Mouse (Mus musculus) midbrain, postnatal 0 days (tissue): ENCODE measurements around the gene Lmntd1. TPM values are rescaled to one million over a fixed set of nuclear protein-coding genes. Genes with fewer than 3 reads are reported as not detected.
A peak's percentile ranks its signal among the peaks of the same experiment; 100 is the strongest.

Experiments
- ATAC-seq: fragments of 200-750 bp; cut with Nextera tagmentation; 2 replicates; pipeline ENCODE4 v1.8.0; 2017; ENCODE audit warnings: moderate number of reproducible peaks, mild to moderate bottlenecking, moderate TSS enrichment, moderate library complexity; ENCODE audit not compliant: low FRiP score
- DNase-seq: peaks from one replicate; pipeline ENCODE4 v3.0.0-alpha.2; 2015; ENCODE audit warnings: low spot score
- H3K27ac ChIP-seq: fragments of 300-500 bp; sonication (generic); 2 replicates; pipeline ENCODE4 v1.5.1; 2014; ENCODE audit warnings: low read depth, mild to moderate bottlenecking, low read length, mixed read lengths
- H3K27me3 ChIP-seq: fragments of 300-500 bp; sonication (generic); 2 replicates; pipeline ENCODE4 v1.6.1; 2014; ENCODE audit warnings: low read length, control low read depth, mixed read lengths; ENCODE audit not compliant: insufficient read depth
- H3K36me3 ChIP-seq: fragments of 300-500 bp; sonication (generic); 2 replicates; pipeline ENCODE4 v1.6.1; 2014; ENCODE audit warnings: low read length, control low read depth, mixed read lengths; ENCODE audit not compliant: insufficient read depth
- H3K4me1 ChIP-seq: fragments of 300-500 bp; sonication (generic); 2 replicates; pipeline ENCODE4 v1.6.1; 2014; ENCODE audit warnings: mild to moderate bottlenecking, control low read depth, antibody characterized with exemption, low read length, mixed read lengths; ENCODE audit not compliant: insufficient read depth
- H3K4me2 ChIP-seq: fragments of 300-500 bp; sonication (generic); 2 replicates; pipeline ENCODE4 v1.6.1; 2014; ENCODE audit warnings: low read depth, mild to moderate bottlenecking, low read length, mixed read lengths; ENCODE audit not compliant: poor library complexity, severe bottlenecking
- H3K4me3 ChIP-seq: fragments of 300-500 bp; sonication (generic); 2 replicates; pipeline ENCODE4 v1.5.1; 2014; ENCODE audit warnings: low read depth, mild to moderate bottlenecking, low read length, moderate library complexity
- H3K9ac ChIP-seq: fragments of 300-500 bp; sonication (generic); replicated peaks from 2 replicates; pipeline ENCODE4 v1.6.1; 2014; ENCODE audit warnings: mild to moderate bottlenecking, low read length, moderate library complexity, mixed read lengths; ENCODE audit not compliant: poor library complexity, severe bottlenecking
- H3K9me3 ChIP-seq: fragments of 300-500 bp; sonication (generic); 2 replicates; pipeline ENCODE4 v1.6.1; 2016; ENCODE audit warnings: low read length, control low read depth
- CTCF ChIP-seq: IDR thresholded peaks from 2 replicates; pipeline ENCODE4 v1.5.1; 2016; ENCODE audit warnings: antibody characterized with exemption, mild to moderate bottlenecking
- WGBS: fragments of 180-500 bp; shearing (Covaris S2); extraction: QIAGEN DNeasy Blood & Tissue Kit; methylation state at CpG from one replicate; pipeline ENCODE4 v1.1.7; 2014; 5-methylcytosine and 5-hydroxymethylcytosine counted together
- polyA plus RNA-seq: library from polyadenylated mRNA; unstranded; fragments of >200 nt; fragmentation: Nextera tagmentation; extraction: Ambion mirVana; gene quantifications from 2 replicates; pipeline ENCODE4 v1.2.1, GENCODE M21; 2015
- total RNA-seq: library from RNA; depleted of rRNA; stranded (reverse); fragments of >200 nt; gene quantifications from 2 replicates; pipeline ENCODE4 v1.2.3, GENCODE M21; 2014; rRNA removed

The Lmntd1 gene
- total RNA-seq (2.0 and 2.3 TPM in 2 replicates), polyA plus RNA-seq (1.5 and 2.7 TPM in 2 replicates)

DNA sequence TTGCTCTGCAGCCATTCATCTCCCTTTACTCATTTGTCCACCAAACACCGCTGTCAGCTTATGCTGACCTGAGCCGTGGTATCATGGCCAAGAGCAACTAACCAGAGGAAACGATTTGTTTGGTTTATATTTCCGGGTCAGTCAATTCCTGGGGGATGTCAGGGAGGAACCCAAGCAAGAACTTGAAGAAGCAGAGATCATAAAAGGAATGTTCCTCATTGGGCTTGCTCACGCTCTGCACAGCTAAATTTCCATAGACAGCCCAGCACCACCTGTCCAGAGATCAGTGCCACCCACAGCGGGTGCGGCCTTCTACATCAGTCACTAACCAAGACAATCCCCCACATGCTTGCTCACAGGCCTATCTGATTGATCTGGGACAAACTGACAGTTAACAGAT lies at the start of gene Lmntd1:
Lmntd1 (minus strand) TSS at position 101 of the 400 bp plus-strand sequence.
- Histone ChIP-seq H3K27ac (no peak within 1 kb of the TSS), H3K4me2 (no peak within 1 kb of the TSS), H3K4me3 (no peak within 1 kb of the TSS), H3K27me3 (no peaks in the 10 kb centered on the region), H3K4me1 (no peaks in the 10 kb centered on the region), H3K36me3 (no peaks in the 10 kb centered on the region), H3K9ac (no peak within 1 kb of the TSS), H3K9me3 (no peaks in the 10 kb centered on the region)
- ATAC-seq (no peak), DNase-seq (no peak)
- 91% methylated on average over 7 of the region's 7 CpGs for WGBS
- TF ChIP-seq CTCF, result no peak

DNA sequence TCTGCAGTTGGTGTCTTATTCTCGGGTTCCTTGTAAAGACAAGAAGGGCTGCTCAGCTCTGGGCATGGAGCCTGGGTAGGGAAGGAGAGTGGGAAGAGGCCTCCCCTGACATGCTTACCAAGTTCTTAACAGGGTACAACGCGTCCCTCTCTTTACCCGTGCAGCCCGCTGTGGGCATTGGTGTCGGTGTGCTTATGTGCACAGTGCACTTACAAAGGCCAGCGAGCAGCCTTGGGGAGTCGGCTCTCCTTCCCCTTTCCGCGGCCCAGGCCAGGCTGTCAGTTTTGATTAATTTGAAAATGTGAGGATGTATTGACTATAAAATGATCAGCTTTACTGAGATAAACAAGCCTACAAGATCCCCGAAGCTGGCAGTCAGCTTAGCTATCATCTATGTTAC lies 46.8 kb upstream of the Lmntd1 start:
- H3K4me3 ChIP-seq, result no peak overlapping the region
- 72% methylated on average over 11 of the region's 11 CpGs for WGBS
- H3K4me2 ChIP-seq, result no peak overlapping the region
- H3K27ac ChIP-seq, result no peak overlapping the region
- ATAC-seq, result no peak
- no peak for DNase-seq
- no peaks in the 10 kb centered on the region for H3K4me1 ChIP-seq
- H3K9ac ChIP-seq, result no peak overlapping the region
- TF ChIP-seq CTCF, result no peak
- no peaks in the 10 kb centered on the region for H3K36me3 ChIP-seq
- H3K9me3 ChIP-seq, result no peaks in the 10 kb centered on the region
- H3K27me3 ChIP-seq, result no peaks in the 10 kb centered on the region

DNA sequence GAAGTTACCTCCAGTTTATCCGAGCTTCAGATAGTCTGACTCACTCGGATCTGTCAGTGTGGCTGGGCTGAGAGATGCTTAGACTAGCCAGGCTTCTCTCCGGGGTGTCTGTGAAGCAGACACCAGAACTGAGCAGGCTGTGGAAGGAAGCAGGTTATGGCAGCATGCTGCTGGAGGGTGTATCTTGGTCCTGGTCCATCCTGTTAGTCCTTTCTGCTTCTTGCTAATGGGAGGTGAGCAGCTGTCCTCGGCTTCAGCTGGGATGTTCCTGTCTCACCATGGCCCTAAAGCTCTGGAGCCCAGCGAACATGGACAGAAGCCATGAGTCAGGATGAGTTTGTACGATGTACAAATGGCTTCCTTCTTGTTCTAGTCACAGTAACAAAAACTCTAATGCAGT lies 45.0 kb upstream of the Lmntd1 start:
- H3K9ac ChIP-seq, result no peak overlapping the region
- TF ChIP-seq CTCF, result no peak
- no peaks in the 10 kb centered on the region for H3K9me3 ChIP-seq
- H3K4me1 ChIP-seq, result no peaks in the 10 kb centered on the region
- no peak overlapping the region for H3K27ac ChIP-seq
- no peak overlapping the region for H3K4me3 ChIP-seq
- ATAC-seq (no peak), DNase-seq (no peak)
- no peaks in the 10 kb centered on the region for H3K36me3 ChIP-seq
- no peak overlapping the region for H3K4me2 ChIP-seq
- 73% methylated on average over 6 of the region's 6 CpGs for WGBS
- no peaks in the 10 kb centered on the region for H3K27me3 ChIP-seq

- Histone ChIP-seq H3K36me3 (no peaks in the 10 kb centered on the region), H3K4me2 (no peak overlapping the region), H3K4me1 (no peaks in the 10 kb centered on the region), H3K9me3 (no peaks in the 10 kb centered on the region), H3K4me3 (no peak overlapping the region), H3K9ac (no peak overlapping the region), H3K27ac (no peak overlapping the region), H3K27me3 (no peaks in the 10 kb centered on the region)
- ATAC-seq (no peak), DNase-seq (no peak)
- peak; percentile 59 for TF ChIP-seq CTCF
- 79% methylated on average over 15 of the region's 15 CpGs for WGBS
Observed at GRCm38 (mm10) chr6:145656740-145657591, 42.8 kb upstream of the Lmntd1 start.

- Histone ChIP-seq H3K9me3 (no peaks in the 10 kb centered on the region), H3K36me3 (no peaks in the 10 kb centered on the region), H3K4me2 (no peak overlapping the region), H3K4me3 (no peak overlapping the region), H3K9ac (no peak overlapping the region), H3K27ac (no peak overlapping the region), H3K27me3 (no peaks in the 10 kb centered on the region), H3K4me1 (no peaks in the 10 kb centered on the region)
- WGBS, result 82% methylated on average over 1 of the region's 1 CpGs
- ATAC-seq (no peak), DNase-seq (no peak)
- TF ChIP-seq CTCF, result peak; percentile 59
Observed at GRCm38 (mm10) chr6:145655678-145656077, 41.6 kb upstream of the Lmntd1 start.

- Histone ChIP-seq H3K9ac (no peak overlapping the region), H3K36me3 (no peaks in the 10 kb centered on the region), H3K9me3 (no peaks in the 10 kb centered on the region), H3K27me3 (no peaks in the 10 kb centered on the region), H3K27ac (no peak overlapping the region), H3K4me1 (no peaks in the 10 kb centered on the region), H3K4me3 (no peak overlapping the region), H3K4me2 (no peak overlapping the region)
- ATAC-seq, result no peak
- DNase-seq, result no peak
- WGBS, result 58% methylated on average over 8 of the region's 8 CpGs
- TF ChIP-seq CTCF, result no peak
Observed at GRCm38 (mm10) chr6:145654062-145654836, 40.1 kb upstream of the Lmntd1 start.
